Mouse (Mus musculus) olfactory bulb, adult 2 months (tissue): Measurements from ENCODE around the gene Gtf2a2.

Experiments used
- CTCF ChIP-seq: fragments of 200-500 bp; IDR thresholded peaks from 2 replicates; pipeline ENCODE4 v1.5.1; 2012; ENCODE audit warnings: low read depth, mild to moderate bottlenecking, low read length, moderate library complexity; ENCODE audit not compliant: insufficient read depth
- POLR2A ChIP-seq: fragments of 200-500 bp; IDR thresholded peaks from 2 replicates; pipeline ENCODE4 v1.6.1; 2012; ENCODE audit warnings: mild to moderate bottlenecking, low read depth, low read length, moderate library complexity; ENCODE audit not compliant: insufficient read depth

DNA sequence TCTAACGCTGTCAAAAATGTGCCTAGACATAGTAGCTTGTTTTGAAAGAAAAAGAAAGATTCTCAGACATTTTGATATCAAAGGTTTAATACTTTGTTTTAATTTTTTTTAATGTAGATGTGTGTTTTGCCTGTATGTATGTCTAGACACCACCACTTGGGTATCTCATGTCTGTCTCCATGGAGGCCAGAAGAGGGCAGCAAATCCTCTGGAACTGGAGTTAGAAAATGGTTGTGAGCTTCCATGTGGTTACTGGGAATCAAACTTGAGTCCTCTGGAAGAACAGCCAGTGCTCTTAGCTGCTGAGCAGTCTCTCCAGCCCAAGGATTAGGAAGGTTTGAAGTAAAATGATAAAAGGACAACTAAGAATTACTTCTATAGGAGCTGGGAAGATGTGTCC, 13.0 kb upstream of the Gtf2a2 start:
- TF ChIP-seq POLR2A (no peak), CTCF (no peak)
